Mouse (Mus musculus): ENCODE measurements around the gene Socs7. TPM values are rescaled to one million over a fixed set of nuclear protein-coding genes. Genes with fewer than 3 reads are reported as not detected.

Socs7 gene
- polyA plus RNA-seq, 1 experiment from 2014 or later: 2.4 TPM

DNA sequence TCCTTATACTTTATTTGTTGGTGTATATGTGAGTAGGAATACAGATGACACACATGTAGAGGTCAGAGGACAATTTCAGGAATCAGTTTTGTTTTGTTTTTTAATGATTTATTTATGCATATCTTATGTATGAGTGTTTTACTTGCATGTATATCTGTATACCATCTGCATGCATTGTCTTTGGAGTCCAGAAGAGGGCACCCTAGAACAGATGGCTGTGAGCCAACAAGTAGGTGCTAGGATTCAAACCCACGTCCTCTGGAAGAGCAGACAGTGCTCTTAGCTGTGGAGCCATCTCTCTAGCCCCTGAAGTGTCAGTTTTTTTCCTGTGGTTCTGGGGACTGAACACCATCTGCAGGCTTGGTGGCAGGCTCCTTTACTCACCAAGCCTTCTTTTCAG, 37.1 kb upstream of the Socs7 start:
- H3K36me3 ChIP-seq (replicated peaks; ENCODE audit: control insufficient read depth, insufficient read depth, low read depth, low read length): no peaks in the 10 kb centered on the region; the same call in 1 of the 2 replicates
- no peak overlapping the region for H3K9ac ChIP-seq (replicated peaks; ENCODE audit: low read length)
- H3K4me2 ChIP-seq (ENCODE audit: low read depth, low read length): no peak overlapping the region
- H3K27me3 ChIP-seq (ENCODE audit: control insufficient read depth, insufficient read depth, low read length): no peaks in the 10 kb centered on the region
- H3K4me3 ChIP-seq (ENCODE audit: low read depth, low read length): no peak overlapping the region
- no peak for ATAC-seq (replicated peaks; ENCODE audit: insufficient number of reproducible peaks, low FRiP score, low TSS enrichment, low read depth)
- no peak for DNase-seq (ENCODE audit: low spot score)
- H3K4me1 ChIP-seq (ENCODE audit: control insufficient read depth, insufficient read depth, low read length): no peaks in the 10 kb centered on the region
- H3K9me3 ChIP-seq (replicated peaks; ENCODE audit: control insufficient read depth, low read length): no peaks in the 10 kb centered on the region
- no peak overlapping the region for H3K27ac ChIP-seq (replicated peaks; ENCODE audit: low read depth, low read length)
- WGBS: 72% methylated on average over 1 of the region's 1 CpGs

DNA sequence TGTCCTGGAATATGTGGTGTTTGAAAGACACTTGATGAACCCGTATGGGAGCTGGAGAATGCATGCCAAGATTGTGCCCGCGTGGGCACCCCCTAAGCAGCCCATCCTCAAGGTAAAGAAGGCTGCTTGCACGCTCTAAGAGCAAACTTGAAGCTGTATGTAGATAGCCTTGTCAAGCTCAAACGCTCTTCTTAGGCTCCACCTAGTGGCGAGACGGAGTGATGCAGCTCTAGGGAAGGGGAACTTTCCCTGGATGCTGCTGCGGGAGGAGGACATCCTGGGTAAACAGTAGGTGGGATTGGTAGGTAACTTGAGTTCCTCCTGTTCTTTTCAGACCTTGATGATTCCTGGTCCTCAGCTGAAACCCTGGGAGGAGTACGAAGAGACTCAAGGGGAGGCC, 34.2 kb upstream of the Socs7 start:
- H3K27me3 ChIP-seq (ENCODE audit: control insufficient read depth, insufficient read depth, low read length): no peaks in the 10 kb centered on the region
- no peak overlapping the region for H3K9ac ChIP-seq (replicated peaks; ENCODE audit: low read length)
- H3K4me2 ChIP-seq (ENCODE audit: low read depth, low read length): no peak overlapping the region
- H3K36me3 ChIP-seq (replicated peaks; ENCODE audit: control insufficient read depth, insufficient read depth, low read depth, low read length): no peaks in the 10 kb centered on the region; the same call in 1 of the 2 replicates
- no peak overlapping the region for H3K4me3 ChIP-seq (ENCODE audit: low read depth, low read length)
- H3K4me1 ChIP-seq (ENCODE audit: control insufficient read depth, insufficient read depth, low read length): no peaks in the 10 kb centered on the region
- WGBS: 32% methylated on average over 9 of the region's 9 CpGs
- peak; percentile 86 for DNase-seq (ENCODE audit: low spot score)
- ATAC-seq (replicated peaks; ENCODE audit: insufficient number of reproducible peaks, low FRiP score, low TSS enrichment, low read depth): no peak; the same call in 1 of the 2 replicates
- H3K9me3 ChIP-seq (replicated peaks; ENCODE audit: control insufficient read depth, low read length): no peaks in the 10 kb centered on the region
- H3K27ac ChIP-seq (replicated peaks; ENCODE audit: low read depth, low read length): no peak overlapping the region

DNA sequence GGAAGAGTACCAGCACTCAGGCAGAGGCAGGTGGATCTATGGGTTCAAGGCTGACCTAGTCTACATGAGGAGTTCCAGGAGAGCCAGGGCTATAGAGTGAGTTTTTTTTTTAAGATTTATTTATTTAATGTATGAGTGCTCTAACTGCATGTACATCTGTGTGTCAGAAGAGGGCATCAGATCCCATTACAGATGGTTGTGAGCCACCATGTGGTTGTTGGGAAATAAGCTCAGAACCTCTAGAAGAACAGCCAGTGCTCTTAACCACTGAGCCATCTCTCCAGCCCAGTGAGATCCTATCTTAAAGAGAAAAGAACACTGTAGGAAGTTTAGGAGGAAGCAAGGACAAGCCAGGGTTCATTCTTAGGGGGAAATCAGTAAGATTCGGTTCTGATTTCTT, 32.0 kb upstream of the Socs7 start:
- Histone ChIP-seq H3K4me3 (ENCODE audit: low read depth, low read length) (no peak overlapping the region), H3K4me2 (ENCODE audit: low read depth, low read length) (no peak overlapping the region), H3K9me3 (replicated peaks; ENCODE audit: control insufficient read depth, low read length) (no peaks in the 10 kb centered on the region), H3K4me1 (ENCODE audit: control insufficient read depth, insufficient read depth, low read length) (no peaks in the 10 kb centered on the region; the same call in 1 of the 2 replicates), H3K27ac (replicated peaks; ENCODE audit: low read depth, low read length) (no peak overlapping the region), H3K27me3 (ENCODE audit: control insufficient read depth, insufficient read depth, low read length) (no peaks in the 10 kb centered on the region), H3K9ac (replicated peaks; ENCODE audit: low read length) (no peak overlapping the region), H3K36me3 (replicated peaks; ENCODE audit: control insufficient read depth, insufficient read depth, low read depth, low read length) (no peaks in the 10 kb centered on the region; the same call in 1 of the 2 replicates)
- WGBS: 96% methylated on average over 1 of the region's 1 CpGs
- no peak for ATAC-seq (replicated peaks; ENCODE audit: insufficient number of reproducible peaks, low FRiP score, low TSS enrichment, low read depth)
- no peak for DNase-seq (ENCODE audit: low spot score)

DNA sequence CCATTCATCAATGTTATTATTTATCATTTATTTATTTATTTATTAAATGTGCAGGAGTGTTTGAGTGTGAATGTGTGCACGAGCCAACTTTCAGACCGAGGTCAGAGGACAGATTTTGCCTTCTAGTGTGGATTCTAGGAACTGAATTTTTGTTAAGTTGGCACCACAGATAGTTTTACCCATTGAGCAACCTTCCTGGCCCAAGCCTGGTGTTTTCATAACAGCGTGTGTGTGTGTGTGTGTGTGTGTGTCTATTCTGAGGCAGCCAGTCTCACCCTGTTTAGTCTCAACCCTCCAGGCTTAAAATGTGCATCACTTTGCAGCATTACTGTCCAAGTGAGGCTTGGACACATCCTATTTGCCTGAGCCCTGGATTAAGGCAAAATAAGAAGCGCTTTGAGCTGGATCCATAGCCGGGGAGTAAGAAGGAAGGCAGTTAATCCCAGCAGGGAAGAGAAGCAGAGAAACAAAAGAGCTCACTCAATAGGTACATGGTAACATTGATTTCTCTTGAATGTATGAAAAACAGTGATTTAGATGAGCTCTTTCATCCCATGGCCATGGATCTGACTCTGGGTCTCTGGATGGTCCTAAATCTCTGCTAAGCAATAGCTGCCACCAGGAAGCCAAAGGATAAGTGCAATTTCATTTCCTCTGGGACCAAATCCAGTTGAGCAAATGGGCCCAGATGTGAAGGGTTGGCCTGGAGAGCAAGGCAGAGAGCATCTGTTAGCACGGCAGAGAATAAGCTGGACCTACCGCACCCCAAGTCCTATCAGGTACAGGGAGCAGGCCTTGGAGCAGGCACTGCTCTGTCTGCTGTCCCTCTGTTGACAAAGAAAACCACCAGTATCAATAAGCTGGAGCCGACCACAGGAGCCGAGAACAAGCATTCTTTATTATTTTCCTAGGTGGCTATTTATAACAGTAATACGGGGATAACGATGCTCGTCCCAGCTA, 30.8 kb upstream of the Socs7 start:
- 85% methylated on average over 12 of the region's 12 CpGs for WGBS
- Histone ChIP-seq H3K4me2 (ENCODE audit: low read depth, low read length) (no peak overlapping the region), H3K4me1 (ENCODE audit: control insufficient read depth, insufficient read depth, low read length) (no peaks in the 10 kb centered on the region; the same call in 1 of the 2 replicates), H3K27ac (replicated peaks; ENCODE audit: low read depth, low read length) (no peak overlapping the region), H3K27me3 (ENCODE audit: control insufficient read depth, insufficient read depth, low read length) (no peaks in the 10 kb centered on the region), H3K9ac (replicated peaks; ENCODE audit: low read length) (no peak overlapping the region), H3K4me3 (ENCODE audit: low read depth, low read length) (no peak overlapping the region), H3K9me3 (replicated peaks; ENCODE audit: control insufficient read depth, low read length) (no peaks in the 10 kb centered on the region), H3K36me3 (replicated peaks; ENCODE audit: control insufficient read depth, insufficient read depth, low read depth, low read length) (no peaks in the 10 kb centered on the region; the same call in 1 of the 2 replicates)
- DNase-seq (ENCODE audit: low spot score): no peak
- no peak for ATAC-seq (replicated peaks; ENCODE audit: insufficient number of reproducible peaks, low FRiP score, low TSS enrichment, low read depth)

DNA sequence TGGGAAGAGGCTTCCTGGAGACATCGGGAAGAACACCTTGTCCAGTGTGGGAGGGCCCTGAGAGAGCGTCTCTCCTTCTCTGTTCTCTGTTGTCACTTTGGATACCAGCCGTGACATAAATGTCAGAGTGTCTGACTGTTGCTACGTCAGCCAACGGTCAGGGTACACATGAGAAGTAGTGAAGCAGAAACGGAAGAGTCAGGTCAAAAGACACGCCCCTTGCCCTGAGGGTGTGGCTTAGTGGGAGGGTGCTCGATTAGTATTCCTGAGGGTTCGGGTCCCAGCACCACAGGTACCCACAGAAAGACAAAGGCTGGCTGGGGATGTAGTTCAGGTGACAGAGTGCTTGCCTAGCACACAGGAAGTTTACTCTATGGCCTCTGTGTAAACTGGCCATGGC, 29.3 kb upstream of the Socs7 start:
- H3K9me3 ChIP-seq (replicated peaks; ENCODE audit: control insufficient read depth, low read length): no peaks in the 10 kb centered on the region
- no peak overlapping the region for H3K9ac ChIP-seq (replicated peaks; ENCODE audit: low read length)
- no peaks in the 10 kb centered on the region; the same call in 1 of the 2 replicates for H3K4me1 ChIP-seq (ENCODE audit: control insufficient read depth, insufficient read depth, low read length)
- DNase-seq (ENCODE audit: low spot score) (no peak), ATAC-seq (replicated peaks; ENCODE audit: insufficient number of reproducible peaks, low FRiP score, low TSS enrichment, low read depth) (no peak)
- WGBS: 41% methylated on average over 9 of the region's 9 CpGs
- no peaks in the 10 kb centered on the region for H3K27me3 ChIP-seq (ENCODE audit: control insufficient read depth, insufficient read depth, low read length)
- H3K27ac ChIP-seq (replicated peaks; ENCODE audit: low read depth, low read length): no peak overlapping the region
- no peak overlapping the region for H3K4me2 ChIP-seq (ENCODE audit: low read depth, low read length)
- H3K36me3 ChIP-seq (replicated peaks; ENCODE audit: control insufficient read depth, insufficient read depth, low read depth, low read length): no peaks in the 10 kb centered on the region
- no peak overlapping the region for H3K4me3 ChIP-seq (ENCODE audit: low read depth, low read length)

DNA sequence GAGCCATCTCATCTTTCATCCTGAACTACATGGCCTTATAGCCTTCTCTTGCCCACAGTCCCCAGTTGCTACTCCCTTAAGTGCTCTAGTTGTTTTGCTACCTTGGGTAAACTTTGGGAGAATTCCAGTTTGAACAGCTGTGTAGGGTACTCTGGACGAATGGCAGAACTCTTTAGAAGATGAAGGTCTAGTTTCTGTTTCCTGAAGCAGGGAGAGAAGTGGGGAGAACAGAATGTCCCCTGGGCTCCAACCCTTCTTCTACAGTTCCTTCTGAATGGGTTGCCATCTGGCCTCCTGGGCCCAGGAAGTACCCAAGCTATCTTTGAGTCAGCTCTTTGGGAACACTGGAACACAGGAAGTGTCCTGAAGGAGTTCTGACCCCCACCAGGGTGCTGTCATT, 28.5 kb upstream of the Socs7 start:
- no peak overlapping the region for H3K27ac ChIP-seq (replicated peaks; ENCODE audit: low read depth, low read length)
- no peaks in the 10 kb centered on the region; the same call in 1 of the 2 replicates for H3K4me1 ChIP-seq (ENCODE audit: control insufficient read depth, insufficient read depth, low read length)
- ATAC-seq (replicated peaks; ENCODE audit: insufficient number of reproducible peaks, low FRiP score, low TSS enrichment, low read depth) (no peak), DNase-seq (ENCODE audit: low spot score) (no peak)
- H3K4me3 ChIP-seq (ENCODE audit: low read depth, low read length): no peak overlapping the region
- no peaks in the 10 kb centered on the region for H3K27me3 ChIP-seq (ENCODE audit: control insufficient read depth, insufficient read depth, low read length)
- 70% methylated on average over 1 of the region's 1 CpGs for WGBS
- no peaks in the 10 kb centered on the region for H3K36me3 ChIP-seq (replicated peaks; ENCODE audit: control insufficient read depth, insufficient read depth, low read depth, low read length)
- no peak overlapping the region for H3K4me2 ChIP-seq (ENCODE audit: low read depth, low read length)
- no peaks in the 10 kb centered on the region for H3K9me3 ChIP-seq (replicated peaks; ENCODE audit: control insufficient read depth, low read length)
- H3K9ac ChIP-seq (replicated peaks; ENCODE audit: low read length): no peak overlapping the region

DNA sequence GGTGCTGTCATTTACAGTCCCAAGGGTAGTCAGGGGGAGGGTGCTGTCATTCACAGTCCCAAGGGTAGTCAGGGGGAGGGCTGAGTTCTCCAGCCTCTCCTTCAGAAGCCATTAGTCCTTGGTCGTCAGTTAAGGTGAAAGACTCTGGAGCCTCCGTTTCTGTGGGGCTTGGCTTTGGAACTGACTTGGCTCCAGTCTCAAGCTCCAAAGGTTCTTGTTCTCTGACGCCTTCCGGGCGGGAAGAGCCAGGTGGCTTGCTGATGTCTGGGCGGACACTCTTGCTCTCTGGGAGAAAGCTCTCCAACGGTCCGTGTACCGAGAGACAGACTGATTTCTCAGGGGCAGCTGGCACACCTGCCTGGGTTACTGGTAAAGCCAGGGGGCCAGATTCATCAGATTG, 28.0 kb upstream of the Socs7 start:
- DNase-seq (ENCODE audit: low spot score): no peak
- H3K9ac ChIP-seq (replicated peaks; ENCODE audit: low read length): no peak overlapping the region
- 82% methylated on average over 9 of the region's 9 CpGs for WGBS

DNA sequence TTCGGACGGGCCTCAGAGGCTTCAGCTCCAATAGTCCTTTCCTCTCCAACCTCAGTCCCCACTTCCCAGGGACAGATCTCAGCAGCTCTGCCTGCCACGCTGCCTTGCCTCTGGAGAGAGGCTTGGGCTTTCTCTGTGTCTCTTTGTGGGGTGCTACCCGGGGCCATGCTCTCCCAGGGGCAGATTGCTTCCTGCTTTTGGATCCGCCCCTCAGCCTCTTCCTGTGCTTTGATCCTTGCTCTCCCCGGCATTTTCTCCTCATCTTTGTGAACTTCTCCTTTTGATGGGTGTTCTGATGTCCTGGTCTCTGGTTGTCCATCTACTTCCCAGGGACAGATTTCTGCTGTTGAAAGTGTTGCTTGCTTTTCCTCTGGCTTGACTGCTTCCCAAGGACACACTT, 26.1 kb upstream of the Socs7 start:
- Histone ChIP-seq H3K9ac (replicated peaks; ENCODE audit: low read length) (no peak overlapping the region), H3K27me3 (ENCODE audit: control insufficient read depth, insufficient read depth, low read length) (no peaks in the 10 kb centered on the region), H3K4me1 (ENCODE audit: control insufficient read depth, insufficient read depth, low read length) (no peaks in the 10 kb centered on the region; the same call in 1 of the 2 replicates), H3K4me3 (ENCODE audit: low read depth, low read length) (no peak overlapping the region), H3K27ac (replicated peaks; ENCODE audit: low read depth, low read length) (no peak overlapping the region), H3K9me3 (replicated peaks; ENCODE audit: control insufficient read depth, low read length) (no peaks in the 10 kb centered on the region), H3K4me2 (ENCODE audit: low read depth, low read length) (no peak overlapping the region), H3K36me3 (replicated peaks; ENCODE audit: control insufficient read depth, insufficient read depth, low read depth, low read length) (no peaks in the 10 kb centered on the region)
- WGBS: 41% methylated on average over 6 of the region's 6 CpGs
- DNase-seq (ENCODE audit: low spot score) (no peak), ATAC-seq (replicated peaks; ENCODE audit: insufficient number of reproducible peaks, low FRiP score, low TSS enrichment, low read depth) (no peak)

More for the DNA sequence above, 28.0 kb upstream of the Socs7 start:
- Histone ChIP-seq H3K36me3 (replicated peaks; ENCODE audit: control insufficient read depth, insufficient read depth, low read depth, low read length) (no peaks in the 10 kb centered on the region), H3K4me3 (ENCODE audit: low read depth, low read length) (no peak overlapping the region), H3K4me2 (ENCODE audit: low read depth, low read length) (no peak overlapping the region), H3K4me1 (ENCODE audit: control insufficient read depth, insufficient read depth, low read length) (no peaks in the 10 kb centered on the region; the same call in 1 of the 2 replicates), H3K9me3 (replicated peaks; ENCODE audit: control insufficient read depth, low read length) (no peaks in the 10 kb centered on the region), H3K27ac (replicated peaks; ENCODE audit: low read depth, low read length) (no peak overlapping the region), H3K27me3 (ENCODE audit: control insufficient read depth, insufficient read depth, low read length) (no peaks in the 10 kb centered on the region)
- no peak for ATAC-seq (replicated peaks; ENCODE audit: insufficient number of reproducible peaks, low FRiP score, low TSS enrichment, low read depth)
